Mouse (Mus musculus): Measurements from ENCODE around the gene Hyal2.
"Not testable (repeated sequence)": the region's sequence is repeated elsewhere in the genome, so short reads cannot be mapped to it uniquely, and the experiment has no call there.

Hyal2 gene

DNA sequence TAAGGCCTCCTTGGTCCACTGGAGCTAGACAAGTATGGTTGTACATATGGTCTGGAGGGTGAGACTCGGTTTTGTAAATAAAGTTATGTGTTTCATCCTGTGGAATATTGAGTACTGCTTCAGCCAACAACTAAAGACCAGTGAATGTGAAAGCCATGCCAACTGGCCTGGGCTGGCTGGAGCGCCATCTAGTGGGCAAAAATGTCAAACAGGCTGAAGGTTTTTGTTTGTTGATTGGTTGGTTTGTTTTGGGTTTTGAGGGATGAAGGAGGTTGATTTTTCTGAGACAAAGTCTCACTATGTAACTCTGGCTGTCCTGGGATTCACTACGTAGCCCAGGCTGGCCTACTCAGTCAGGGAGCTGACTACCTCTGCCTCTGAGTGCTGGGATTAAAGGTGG lies 22.1 kb upstream of the Hyal2 start:
- peak in 1 of 2 experiments; percentile 70 for DNase-seq (ENCODE audit: low spot score in 2 of 2)

- peak; percentile 81 to 85 for DNase-seq (ENCODE audit: low spot score in 2 of 2)
Observed at GRCm38 (mm10) chr9:107547026-107547425, 20.7 kb upstream of the Hyal2 start, which contains the start of gene Zmynd10. Gene Zmynd10 (plus strand): TSS chr9:107547298.

- DNase-seq (ENCODE audit: low spot score in 2 of 2): no peak
Observed at GRCm38 (mm10) chr9:107547957-107548356, 19.8 kb upstream of the Hyal2 start.

DNA sequence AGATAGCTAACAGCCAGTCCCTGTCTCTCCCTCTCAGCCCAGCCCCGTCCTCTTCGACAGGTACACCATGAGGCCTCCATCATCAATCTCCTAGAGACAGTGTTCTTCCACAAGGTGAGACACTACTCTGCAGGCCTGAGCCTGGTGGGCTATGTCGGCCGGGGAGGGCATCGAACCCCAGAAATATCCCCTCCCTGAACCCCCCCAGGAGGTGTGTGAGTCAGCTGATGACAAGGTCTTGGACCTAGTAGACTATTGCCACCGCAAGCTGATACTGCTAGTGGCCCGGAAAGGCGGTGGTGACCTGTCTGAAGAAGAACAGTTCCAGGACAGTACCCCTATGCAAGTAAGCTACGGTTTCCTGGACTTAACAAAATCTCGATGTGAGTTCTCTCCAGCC lies 18.9 kb upstream of the Hyal2 start:
- no peak for DNase-seq (ENCODE audit: low spot score in 2 of 2)

- DNase-seq (ENCODE audit: low spot score in 2 of 2): no peak
Observed at GRCm38 (mm10) chr9:107549297-107550074, 18.3 kb upstream of the Hyal2 start.

GRCm38 (mm10) chr9:107550491-107551116 lies 17.1 kb upstream of the Hyal2 start:
- no peak for DNase-seq (ENCODE audit: low spot score in 2 of 2)

- no peak for DNase-seq (ENCODE audit: low spot score in 2 of 2)
Observed at GRCm38 (mm10) chr9:107551117-107551889, 16.4 kb upstream of the Hyal2 start, which contains the start of gene Rassf1. Gene Rassf1 (plus strand): TSS chr9:107551555.

- no peak for DNase-seq (ENCODE audit: low spot score in 2 of 2)
Observed at GRCm38 (mm10) chr9:107551890-107552355, 15.8 kb upstream of the Hyal2 start.

DNA sequence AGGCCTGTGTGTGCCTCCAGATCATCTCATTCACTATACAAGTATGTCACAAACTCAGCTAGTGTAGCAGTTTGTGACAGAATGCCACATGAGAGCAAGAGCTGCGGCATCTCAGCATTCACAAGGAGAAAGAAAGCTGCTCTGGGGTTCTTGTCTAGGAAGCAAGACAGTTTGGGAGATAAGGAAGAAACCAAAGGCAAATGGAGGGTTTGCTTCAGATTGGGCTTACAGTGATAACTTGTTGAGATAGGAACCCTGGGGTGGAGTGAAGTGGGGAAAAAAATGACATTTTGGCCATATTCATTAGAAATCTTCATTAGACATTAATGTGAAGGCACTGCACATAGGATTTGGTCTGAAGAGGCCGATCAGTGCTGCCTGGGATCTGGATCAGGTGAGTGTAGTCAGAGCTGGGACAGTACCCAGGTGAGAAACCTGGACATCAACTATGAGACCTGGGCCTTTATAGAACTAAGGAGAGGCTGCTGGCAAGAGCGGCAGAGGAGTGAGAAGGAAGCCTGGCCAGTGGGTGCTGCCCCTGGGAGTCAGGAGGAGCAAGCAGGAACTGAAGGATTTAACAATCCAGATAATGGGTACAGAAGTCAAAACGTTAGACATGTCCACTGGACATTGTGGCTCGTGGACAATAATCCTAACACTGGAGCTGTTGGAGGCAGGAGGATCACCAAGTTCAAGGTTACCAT lies 14.9 kb upstream of the Hyal2 start:
- no peak for DNase-seq (ENCODE audit: low spot score in 2 of 2)

DNA sequence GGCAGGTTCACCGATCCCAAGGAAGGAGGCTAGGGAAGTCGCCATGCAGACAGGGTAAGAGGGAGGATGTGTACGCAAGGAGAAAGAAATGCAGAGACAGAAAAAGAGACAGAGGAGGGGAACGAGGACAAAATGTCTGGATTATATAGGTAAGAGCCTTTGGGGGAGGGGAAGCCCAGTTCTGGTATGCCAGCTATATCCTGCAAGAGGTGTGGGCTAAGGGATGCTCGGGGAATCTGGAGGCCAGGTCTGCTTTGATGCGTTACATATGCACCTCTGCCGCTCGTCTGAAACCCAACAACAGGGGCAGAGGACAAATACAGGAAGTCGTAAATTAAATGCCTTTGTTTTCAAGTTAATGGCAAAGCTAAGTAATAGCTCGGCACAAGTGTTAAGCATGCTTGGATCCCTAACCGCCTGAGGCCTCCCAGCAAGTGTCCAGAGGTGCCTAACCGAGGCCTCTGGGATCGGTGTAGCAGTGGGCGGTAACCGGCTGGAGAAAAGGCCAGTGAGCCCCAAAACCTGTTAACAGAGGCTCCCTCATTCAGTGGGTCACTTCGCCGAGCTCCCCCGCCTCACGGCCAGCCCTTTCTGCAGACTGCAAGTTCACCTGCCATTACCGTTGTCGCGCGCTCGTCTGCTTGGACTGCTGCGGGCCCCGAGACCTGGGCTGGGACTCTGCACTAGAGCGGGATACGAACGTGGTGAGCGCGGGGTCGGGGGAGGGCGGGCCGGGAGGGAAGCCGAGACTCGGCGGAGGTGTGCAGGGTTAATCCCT lies 14.0 kb upstream of the Hyal2 start:
- peak in 1 of 2 experiments; percentile 32 for DNase-seq (ENCODE audit: low spot score in 2 of 2)

DNA sequence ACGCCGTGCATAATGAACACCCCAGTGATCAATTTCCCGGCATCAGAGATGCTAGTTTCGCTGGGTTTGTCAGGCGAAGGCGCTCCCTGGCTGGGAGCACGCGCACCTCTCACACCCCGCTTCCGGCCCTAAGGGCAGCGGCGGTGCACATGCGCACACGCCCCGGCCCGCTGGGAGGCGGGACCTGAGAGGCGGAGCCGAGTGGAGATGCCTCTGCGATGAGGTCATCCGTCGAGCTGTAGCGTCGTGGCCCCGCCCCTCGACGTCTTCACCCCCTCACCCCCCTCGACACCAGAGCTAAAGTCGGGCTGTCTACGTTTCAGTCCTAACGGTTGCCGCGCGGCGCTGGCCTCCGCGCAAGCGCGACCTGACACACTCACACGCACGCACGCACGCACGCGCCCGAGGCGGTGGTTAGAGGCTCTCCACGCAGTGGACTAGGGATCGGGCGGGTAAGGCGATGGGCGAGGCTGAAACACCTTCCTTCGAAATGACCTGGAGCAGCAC lies 13.4 kb upstream of the Hyal2 start:
- DNase-seq (ENCODE audit: low spot score in 2 of 2): peak; percentile 92 to 93

DNA sequence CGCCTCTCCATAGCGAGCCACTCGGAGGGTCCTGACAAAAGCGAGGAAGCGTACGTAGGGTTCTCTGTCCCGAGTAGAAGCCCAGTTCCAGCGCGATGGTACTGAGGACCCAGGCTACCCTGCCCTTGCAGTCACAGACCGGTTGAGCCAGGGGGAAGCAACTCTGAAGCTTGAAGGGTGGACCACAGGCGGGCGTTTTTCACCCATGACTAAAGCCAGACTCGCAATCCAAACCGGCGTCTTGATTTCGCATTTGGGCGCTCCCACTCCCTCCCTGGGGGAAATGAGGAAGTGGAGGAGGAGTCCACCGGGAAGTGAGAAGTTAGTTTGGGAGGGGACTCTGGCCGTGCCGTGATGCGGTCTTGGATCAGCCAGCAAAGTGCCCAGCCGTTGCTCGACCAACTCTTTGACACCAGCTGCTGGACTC lies 12.7 kb upstream of the Hyal2 start:
- no peak for DNase-seq (ENCODE audit: low spot score in 2 of 2)

DNA sequence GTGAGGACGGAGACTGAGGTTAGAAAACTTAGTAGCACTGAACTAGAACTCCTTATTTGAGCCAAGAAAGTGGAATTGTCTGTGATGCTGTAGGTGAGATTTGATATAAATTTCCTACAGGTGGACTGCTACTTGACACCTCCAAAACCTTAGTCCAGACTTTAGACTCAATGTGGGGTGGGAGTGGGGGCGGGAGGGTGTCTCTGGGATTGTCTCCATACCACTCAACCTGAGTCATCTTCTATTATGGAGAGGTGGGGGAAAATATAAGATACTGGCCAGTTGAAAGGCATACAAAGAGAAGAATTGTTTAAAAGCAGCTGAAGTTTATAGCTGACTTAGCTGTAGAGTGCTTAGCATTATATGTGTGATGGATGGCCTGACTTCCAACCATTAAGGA lies 12.0 kb upstream of the Hyal2 start:
- DNase-seq (ENCODE audit: low spot score in 2 of 2): no peak

DNA sequence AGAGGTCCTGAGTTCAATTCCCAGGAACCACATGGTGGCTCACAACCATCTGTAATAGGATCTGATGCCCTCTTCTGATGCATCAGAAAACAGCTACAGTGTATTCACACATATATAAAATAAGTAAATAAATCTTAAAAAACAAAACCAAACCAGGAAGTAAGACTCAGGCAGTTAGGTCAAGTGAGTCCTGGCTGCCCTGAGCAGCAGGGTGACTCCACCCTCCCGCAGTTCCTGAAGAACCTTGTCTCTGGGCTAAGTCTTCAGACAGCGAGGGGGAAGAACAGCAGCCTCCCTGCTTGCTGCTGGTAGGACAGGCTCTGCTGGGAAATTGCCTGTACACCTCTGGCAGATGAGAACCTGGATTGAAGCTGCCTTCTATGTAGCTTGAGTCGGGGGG lies 11.4 kb upstream of the Hyal2 start:
- DNase-seq (ENCODE audit: low spot score in 2 of 2): no peak

- peak; percentile 92 to 93 for DNase-seq (ENCODE audit: low spot score in 2 of 2)
Observed at GRCm38 (mm10) chr9:107563029-107563581, 4.6 kb upstream of the Hyal2 start, which contains the start of gene Tusc2. Gene Tusc2 (plus strand): TSS chr9:107563255.

DNA sequence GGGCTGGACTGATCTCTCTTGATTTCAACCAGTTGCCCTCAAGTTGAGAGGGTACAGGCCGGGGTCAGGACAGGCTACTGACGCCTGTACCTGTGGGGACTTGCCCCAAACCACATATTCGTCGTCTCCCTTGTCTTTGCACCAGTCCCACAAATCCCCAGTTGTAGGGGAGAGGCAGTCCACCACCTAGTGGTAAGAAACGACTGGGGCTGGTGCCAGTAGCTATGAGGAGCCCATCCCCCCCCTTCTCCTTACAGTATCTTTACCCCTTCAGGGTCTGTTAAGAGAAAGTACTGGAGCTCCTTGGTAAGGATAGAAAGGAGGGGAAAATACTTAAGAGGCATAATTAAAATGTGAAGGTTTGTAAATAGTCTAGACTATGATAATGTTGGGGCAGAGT lies 2.2 kb upstream of the Hyal2 start:
- DNase-seq (ENCODE audit: low spot score in 2 of 2): not testable (repeated sequence)

DNA sequence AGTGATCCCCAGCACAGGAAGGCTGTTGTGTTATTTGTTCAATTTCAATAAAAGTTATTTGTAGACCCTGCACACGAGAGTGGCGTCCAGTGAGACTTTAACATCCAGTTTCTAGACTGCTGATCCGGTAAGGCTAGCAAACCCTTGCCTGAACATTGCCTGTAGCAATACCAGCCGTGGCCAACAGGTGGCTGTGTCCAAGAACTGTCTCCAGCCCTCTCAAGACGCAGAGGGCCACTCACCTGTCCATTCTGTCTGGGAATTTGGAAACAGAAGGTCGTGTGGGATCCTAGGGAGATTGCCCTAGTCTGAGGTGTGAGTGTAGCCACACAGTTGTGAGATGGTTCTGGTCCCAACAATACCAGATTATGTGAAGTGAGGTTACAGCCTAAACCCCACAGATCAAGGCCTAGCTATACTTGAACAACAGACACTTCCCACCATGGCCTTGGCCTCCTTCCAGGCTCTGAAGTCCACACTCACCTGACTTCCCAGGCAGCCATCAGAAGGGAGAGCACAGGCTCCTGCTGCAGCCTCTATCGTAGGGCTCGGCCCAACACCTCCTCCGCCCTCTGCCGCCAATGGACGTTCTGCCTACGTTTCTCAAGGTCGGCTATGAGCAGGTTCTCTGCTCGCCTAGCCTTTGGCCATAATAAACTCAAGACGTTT lies 1.6 kb upstream of the Hyal2 start:
- DNase-seq (ENCODE audit: low spot score in 2 of 2): peak in 1 of 2 experiments; percentile 68

GRCm38 (mm10) chr9:107566855-107567254 lies 890 bp upstream of the Hyal2 start:
- DNase-seq (ENCODE audit: low spot score in 2 of 2): no peak
